Mouse (Mus musculus) brain, adult 2 months (tissue): Measurements from ENCODE around the gene Cers2.

Experiments used
- DNase-seq: peaks from one replicate; pipeline ENCODE4 v3.0.0; 2011; ENCODE audit warnings: low read depth, low spot score

Gene Cers2

GRCm38 (mm10) chr3:95314486-95315093, at the start of gene Cers2:
Gene Cers2, plus strand, starts transcription at chr3:95314791.
- DNase-seq: no peak

GRCm38 (mm10) chr3:95266052-95266451, 48.5 kb upstream of the Cers2 start:
- DNase-seq: no peak

- DNase-seq: no peak
These were observed 46.7 kb upstream of the Cers2 start for GRCm38 (mm10) chr3:95267855-95268254.

DNA sequence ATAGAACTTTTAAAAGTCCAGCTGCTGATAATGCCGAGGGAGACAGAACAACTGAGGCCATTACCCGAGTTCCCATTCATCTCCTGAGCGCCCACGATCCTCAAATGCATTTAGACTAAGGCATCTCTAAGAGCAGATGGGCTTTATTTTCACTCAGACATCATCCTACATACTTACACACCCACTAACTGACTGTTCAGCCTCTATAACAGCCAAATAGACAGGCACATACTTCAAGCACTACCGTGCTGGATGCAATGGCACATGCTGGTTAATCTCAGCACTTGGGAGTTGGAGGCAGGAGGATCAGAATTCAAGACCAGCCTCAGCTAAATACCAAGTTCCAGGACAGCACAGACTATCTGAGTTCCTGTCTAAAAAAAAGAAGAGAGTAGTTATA, 44.8 kb upstream of the Cers2 start:
- peak; percentile 81 for DNase-seq

DNA sequence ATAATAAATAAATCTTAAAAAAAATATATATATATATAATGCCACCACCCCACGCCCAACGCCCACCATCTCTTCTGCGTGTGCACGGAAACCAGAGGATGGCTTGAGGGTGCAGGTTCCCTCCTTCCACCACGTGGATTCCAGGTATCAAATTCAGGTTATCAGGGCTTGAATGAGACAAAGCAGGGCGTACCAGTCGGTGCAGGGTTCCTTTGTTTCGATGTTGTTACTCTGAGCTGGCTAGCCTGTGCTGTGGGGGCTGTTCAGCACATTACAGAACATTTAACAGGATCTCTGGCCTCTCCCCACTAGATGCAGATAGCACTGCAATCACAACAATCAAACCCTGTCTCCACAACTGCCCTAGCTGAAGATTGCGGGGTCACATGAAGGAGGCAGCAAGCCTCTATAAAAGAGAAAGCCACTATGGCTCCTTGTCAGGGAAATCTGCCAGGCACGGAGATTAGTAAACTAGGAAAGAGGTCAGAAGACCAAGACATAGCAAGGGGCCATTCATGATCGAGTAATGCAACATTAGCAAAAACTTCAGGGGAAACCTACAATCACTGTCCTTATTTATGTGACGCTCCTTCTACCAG, 43.7 kb upstream of the Cers2 start:
- peak; percentile 24 for DNase-seq

DNA sequence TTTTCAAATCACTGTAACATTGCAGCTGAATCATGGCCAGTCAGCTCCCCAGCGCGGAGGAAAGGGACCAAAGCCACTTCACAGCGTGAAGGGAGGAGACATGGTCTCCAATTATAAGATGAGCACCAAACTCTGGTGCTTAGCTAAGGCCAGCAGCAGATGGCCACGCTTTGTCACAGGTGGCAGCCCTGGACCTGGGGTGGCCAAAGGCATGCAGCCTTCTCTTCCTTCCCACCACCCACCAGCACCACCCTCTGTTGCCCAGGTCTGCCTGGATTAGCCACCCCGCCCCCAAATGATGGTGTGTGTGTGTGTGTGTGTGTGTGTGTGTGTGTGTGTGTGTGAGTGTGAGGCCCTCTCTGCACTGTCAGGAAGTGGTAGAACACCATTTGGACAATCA, 41.1 kb upstream of the Cers2 start:
- peak; percentile 98 for DNase-seq

GRCm38 (mm10) chr3:95274453-95274852, 40.1 kb upstream of the Cers2 start:
- DNase-seq: no peak

DNA sequence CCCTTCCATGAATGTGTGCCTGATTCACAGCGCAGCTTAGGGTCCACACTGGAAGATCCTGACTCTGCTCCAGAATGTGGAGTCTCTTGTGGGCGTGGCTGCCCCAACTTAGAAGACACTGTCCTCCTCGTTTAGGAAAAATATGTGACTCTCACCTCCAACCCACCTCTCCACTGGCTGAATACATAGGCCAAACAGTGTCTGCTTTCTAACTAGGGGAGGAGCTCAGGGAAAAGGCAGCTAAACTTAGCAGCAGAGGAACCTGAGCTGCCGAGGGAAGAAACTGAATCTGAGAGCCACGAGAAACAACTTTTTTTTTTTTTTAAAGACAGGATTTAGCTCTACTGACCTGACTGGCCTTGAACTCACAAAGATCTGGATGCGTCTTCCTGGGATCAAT, 39.4 kb upstream of the Cers2 start:
- DNase-seq: no peak

DNA sequence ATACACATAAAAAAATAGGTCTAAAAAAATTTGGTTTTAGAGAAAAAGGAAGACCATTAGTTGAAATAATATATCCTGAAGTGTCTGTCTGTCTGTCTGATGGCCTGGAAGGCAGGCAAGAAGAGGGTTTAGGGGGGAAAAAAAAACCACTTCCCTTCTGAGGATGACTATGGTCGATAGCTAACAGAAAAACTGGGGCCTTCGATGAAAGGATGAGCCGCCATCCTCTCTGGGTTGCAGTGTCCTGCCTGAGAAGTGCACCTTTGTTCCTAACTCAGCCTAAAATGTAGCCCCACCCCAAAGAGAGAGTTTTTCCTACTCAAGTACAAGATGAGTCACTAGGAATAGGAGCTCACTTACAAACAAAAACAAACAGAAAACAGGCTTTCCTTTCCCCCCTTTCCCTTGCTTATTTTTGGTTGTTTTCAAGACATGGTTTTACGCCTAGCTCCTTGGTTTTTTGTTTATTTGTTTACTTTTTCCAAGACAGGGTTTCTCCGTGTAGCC, 38.1 kb upstream of the Cers2 start:
- no peak for DNase-seq

DNA sequence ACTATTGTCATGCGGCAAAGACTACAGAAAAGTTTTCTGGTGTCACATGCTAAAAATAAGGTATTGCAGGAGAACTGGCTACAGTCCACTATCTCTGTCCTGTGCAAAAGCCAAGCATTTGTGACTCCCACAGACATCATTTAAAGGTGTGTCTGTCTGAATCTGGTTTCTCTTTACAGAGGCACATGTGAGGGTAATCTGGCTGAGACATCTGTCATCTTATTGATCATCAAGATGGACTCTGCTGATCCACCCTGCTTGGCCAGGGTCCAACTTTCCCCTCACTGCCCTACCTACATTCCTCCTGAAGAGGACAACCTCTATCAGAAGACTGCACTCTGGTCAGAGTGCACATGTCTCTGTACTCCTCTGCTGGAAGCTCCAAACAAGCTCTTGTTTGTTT, 37.4 kb upstream of the Cers2 start:
- no peak for DNase-seq

GRCm38 (mm10) chr3:95280747-95281146, 33.8 kb upstream of the Cers2 start:
- DNase-seq: peak; percentile 56

GRCm38 (mm10) chr3:95281216-95282126, 33.1 kb upstream of the Cers2 start, which contains the start of the genes Mindy1 and Prune1:
Gene Mindy1, plus strand, starts transcription at chr3:95281345.
Gene Prune1, minus strand, starts transcription at chr3:95282076.
- DNase-seq: peak; percentile 99

DNA sequence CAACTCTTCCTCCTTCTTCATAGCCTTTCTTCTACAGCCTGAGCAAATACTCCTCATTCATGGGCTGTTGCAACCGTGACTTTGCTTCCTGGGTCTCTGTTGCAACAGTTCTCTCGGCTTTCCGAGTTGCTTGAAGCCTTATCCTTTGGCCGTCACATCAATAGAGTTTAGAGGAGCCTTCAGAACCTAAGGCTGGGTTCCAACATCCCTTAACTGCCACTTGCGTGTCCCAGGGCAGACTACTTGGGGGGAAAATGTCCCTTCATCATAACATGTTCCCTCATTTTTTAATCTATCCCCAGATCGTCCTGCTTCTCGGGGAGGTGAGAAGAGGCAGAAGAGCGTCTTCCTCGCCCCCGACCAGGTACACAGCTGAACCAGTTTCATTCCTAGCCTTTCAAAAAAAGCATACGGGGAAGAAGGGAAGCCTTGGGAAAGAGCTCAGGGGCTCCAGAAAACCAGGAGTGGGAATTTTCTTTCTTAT, 32.2 kb upstream of the Cers2 start:
- peak; percentile 56 for DNase-seq

DNA sequence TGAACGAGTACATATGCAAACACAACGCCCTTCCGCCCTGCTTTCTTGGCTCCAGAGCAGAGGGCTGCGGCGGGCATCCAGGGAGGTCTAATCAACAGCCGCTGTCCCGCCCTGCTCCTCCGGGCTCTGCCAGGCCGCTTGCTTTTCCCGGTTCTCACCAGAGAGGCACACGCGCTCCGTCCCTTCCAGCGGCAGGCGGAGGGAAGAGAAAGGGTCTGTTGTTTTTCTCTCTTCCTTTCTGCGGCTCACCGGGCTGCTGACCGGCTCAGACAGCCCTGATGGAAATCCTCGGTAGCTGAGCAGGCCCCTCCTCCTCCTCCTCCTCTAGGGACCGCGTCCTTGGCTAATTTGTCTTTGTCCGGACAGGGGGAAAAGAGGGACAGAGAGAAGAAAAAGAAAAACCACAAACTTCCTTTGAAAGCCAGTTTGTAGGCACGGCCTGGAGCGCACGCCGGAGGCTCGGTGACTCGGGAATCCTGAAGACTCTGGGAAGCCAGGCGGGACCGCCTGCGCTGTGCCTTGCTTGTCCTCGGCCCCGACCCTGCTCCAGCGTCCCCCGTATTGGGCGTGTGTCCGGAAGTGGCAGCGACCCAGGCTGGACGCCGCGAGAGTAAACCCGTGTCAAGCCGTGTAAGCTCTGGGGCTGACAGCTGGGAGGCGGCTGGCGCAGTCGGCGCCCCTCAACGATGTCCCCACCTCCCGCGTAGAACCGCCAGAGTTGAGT, 31.6 kb upstream of the Cers2 start:
- DNase-seq: peak; percentile 93

DNA sequence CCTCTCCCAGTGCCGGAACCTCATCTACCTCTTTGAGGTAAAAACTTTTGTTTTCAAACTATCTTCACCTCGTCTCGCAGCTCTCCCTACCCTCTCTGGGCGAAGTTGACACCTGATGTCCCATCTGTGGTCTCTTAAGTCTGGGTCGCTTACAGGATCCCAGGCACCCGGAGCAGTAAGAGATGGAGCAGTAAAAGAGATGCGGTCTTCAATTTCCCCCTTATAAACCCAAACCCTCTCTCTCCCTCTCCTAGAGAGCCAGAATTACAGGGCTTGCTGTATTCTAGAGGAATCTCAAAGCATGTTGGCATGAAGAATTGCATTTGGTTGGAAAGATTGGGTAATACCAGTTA, 31.0 kb upstream of the Cers2 start:
- DNase-seq: no peak

DNA sequence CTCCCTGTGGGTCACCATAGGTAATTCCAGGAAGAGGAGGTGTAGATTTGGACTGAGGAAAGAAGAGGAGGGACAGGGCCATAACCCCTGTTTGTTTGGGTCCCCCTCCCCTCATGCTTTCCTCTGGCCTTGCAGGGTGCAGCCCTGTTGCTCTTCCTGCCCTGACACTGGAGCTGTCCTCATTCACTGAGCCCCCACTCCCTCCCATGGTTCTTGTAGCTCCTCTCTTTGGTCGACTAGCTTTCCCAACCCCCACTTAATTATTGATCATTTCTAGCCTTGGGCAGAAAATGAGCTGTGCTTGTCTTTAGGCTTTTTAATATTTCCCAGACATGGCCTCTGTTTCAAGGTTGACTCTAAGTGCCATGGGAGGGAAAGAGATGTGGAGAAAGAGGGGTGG, 30.5 kb upstream of the Cers2 start:
- DNase-seq: peak; percentile 19

DNA sequence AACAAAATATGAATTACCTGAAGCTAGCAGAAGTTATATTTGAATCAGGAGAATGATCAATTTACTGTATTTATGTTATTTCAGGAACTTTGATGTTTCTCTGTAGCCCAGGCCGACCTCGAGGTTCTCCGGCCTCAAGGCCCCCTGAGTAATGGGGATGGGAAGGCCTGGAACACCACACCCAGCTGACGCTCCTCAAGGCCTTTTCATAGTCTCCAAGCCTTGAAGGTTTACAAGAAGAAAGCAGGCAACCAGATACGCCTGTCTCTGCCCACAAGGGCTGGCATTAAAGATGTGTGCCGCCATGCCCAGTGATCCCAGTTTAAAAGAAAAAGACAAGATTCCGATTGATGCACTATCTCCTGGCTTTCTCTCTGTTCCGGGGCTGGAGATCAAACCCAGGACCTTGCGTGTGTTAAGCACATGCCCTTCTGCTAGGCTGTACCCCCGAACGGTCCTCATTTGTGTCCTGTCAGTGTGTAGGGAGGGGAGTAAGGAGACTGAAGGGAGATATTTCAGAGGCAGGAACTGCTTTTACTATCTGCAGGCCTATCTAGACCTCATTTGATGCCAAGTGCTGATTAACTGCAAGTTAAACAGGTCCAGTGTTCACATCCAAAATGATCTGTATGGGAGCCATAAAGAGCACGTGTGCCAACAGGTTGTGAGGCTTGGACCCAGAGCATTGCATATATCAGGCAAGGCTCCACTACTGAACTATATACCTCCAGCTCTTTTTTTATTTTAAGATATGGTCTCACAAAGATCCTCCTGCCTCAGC, 29.9 kb upstream of the Cers2 start:
- DNase-seq: peak; percentile 26

DNA sequence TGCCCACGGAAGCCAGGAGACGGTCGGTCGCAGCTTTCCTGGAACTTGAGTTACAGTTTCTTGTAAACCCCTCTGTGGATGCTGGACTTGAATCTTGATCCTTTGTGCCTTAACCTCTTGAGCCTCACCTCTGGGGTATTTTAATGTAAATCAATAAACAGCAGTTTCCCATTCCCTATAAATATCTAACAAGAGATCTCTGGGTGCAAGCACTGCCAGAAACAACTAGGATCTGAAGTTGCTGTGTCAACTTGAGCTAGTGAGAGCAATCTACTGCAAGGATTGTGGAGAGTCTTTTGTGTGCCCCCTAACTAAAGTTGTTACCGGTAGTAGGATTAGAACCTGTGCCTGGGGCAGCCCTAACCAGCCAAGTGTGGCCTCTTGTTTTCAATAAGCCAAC, 29.2 kb upstream of the Cers2 start:
- DNase-seq: no peak

DNA sequence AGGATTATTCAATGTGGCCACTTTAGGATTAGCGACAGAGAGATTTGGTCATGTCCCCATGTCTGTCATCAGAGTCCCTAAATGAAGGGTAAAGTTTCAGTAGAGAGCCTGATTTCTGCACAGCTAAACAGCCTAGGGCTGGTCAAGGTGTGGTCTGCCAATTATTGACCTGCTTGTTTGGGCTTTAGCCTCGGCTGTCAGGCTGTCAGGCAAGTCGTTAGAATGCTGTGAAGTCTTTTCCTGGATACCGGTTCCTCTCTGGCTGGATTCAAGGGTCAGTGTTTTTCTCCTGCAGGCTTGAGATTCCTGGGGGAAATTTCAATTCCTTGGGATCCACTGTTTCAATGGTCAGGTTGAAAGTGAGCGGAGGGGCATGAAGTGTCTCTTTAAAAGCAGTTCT, 28.6 kb upstream of the Cers2 start:
- DNase-seq: no peak

- DNase-seq: peak; percentile 36
These were observed 28.1 kb upstream of the Cers2 start for GRCm38 (mm10) chr3:95286510-95286909.

DNA sequence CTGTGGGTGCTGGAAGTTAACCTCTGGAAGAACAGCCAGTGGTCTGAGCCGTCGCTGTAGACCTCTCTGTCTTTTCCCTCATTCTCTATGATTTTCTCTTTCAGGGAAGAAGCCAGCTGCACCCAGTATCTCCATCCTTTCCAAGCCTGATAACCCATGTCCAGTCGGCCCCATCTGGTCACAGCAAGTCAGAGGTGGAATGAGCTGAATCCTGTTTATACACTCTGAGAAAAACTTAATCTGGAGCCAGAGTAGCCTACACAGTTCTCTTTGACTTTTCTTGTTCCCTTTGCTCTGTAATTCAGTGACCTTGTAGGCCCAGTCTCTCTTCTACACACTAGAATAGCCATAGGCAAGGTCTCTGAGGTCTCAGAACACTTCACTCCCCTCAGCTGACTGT, 27.1 kb upstream of the Cers2 start:
- DNase-seq: no peak
